Mouse (Mus musculus) MEL (cell line): ENCODE measurements around the gene Cecr2. TPM values are rescaled to one million over a fixed set of nuclear protein-coding genes. Genes with fewer than 3 reads are reported as not detected.

ENCODE experiments used
- DNase-seq: peaks from one replicate; pipeline ENCODE4 v3.0.0; 2011; ENCODE audit warnings: low read depth, low spot score
- H3K27ac ChIP-seq: 2 replicates; pipeline ENCODE4 v1.5.1; 2012; ENCODE audit warnings: low read depth, mild to moderate bottlenecking, control low read depth, low read length, moderate library complexity; ENCODE audit not compliant: control insufficient read depth
- H3K27me3 ChIP-seq, 2 experiments: fragments of 150-350 bp in 1 of 2; sonication (generic) in 1 of 2; 2 replicates each; pipeline ENCODE4 v1.6.1; 2012; ENCODE audit warnings: low read length in 2 of 2, mild to moderate bottlenecking in 2 of 2, improper control_type of control experiment in 1 of 2, moderate library complexity in 1 of 2; ENCODE audit not compliant: insufficient read depth in 2 of 2, control insufficient read depth in 1 of 2
- H3K36me3 ChIP-seq, 2 experiments: 2 replicates each; pipeline ENCODE4 v1.6.1; 2012 to 2014; ENCODE audit warnings: low read length in 2 of 2, improper control_type of control experiment in 1 of 2, inconsistent platforms in 1 of 2, mild to moderate bottlenecking in 1 of 2; ENCODE audit not compliant: insufficient read depth in 2 of 2, control insufficient read depth in 1 of 2
- H3K4me1 ChIP-seq, 2 experiments: fragments of 150-350 bp in 1 of 2; sonication (generic) in 1 of 2; 2 replicates each; pipeline ENCODE4 v1.6.1; 2012; ENCODE audit warnings: low read length in 2 of 2, improper control_type of control experiment in 1 of 2, mild to moderate bottlenecking in 1 of 2; ENCODE audit not compliant: insufficient read depth in 2 of 2, control insufficient read depth in 1 of 2
- H3K4me3 ChIP-seq, 2 experiments: fragments of 150-350 bp in 1 of 2; sonication (generic) in 1 of 2; 2 replicates each; pipeline ENCODE4 v1.5.1; 2012; ENCODE audit warnings: low read depth in 2 of 2, low read length in 2 of 2, mild to moderate bottlenecking in 2 of 2, moderate library complexity in 2 of 2, control low read depth in 1 of 2, improper control_type of control experiment in 1 of 2; ENCODE audit not compliant: control insufficient read depth in 1 of 2, insufficient read depth in 1 of 2
- H3K79me2 ChIP-seq: 2 replicates; pipeline ENCODE4 v1.6.1; 2012; ENCODE audit warnings: mild to moderate bottlenecking, low read length, moderate library complexity; ENCODE audit not compliant: control insufficient read depth, poor library complexity, insufficient read depth
- H3K9ac ChIP-seq: 2 replicates; pipeline ENCODE4 v1.6.1; 2012; ENCODE audit warnings: low read depth, mild to moderate bottlenecking, control low read depth, low read length, moderate library complexity; ENCODE audit not compliant: control insufficient read depth, poor library complexity, severe bottlenecking
- H3K9me3 ChIP-seq: fragments of 150-350 bp; sonication (generic); replicated peaks from 2 replicates; pipeline ENCODE4 v1.6.1; 2012; ENCODE audit warnings: mild to moderate bottlenecking, low read length, improper control_type of control experiment, moderate library complexity; ENCODE audit not compliant: insufficient read depth
- CHD2 ChIP-seq: IDR thresholded peaks from 2 replicates; pipeline ENCODE4 v1.6.1; 2011; ENCODE audit warnings: low read length, improper control_type of control experiment
- CTCF ChIP-seq, 3 experiments: IDR thresholded peaks in 2 of 3; conservative IDR thresholded peaks in 1 of 3; 2 replicates each; pipeline ENCODE4 v1.5.1; 2011 to 2012; ENCODE audit warnings: low read length in 3 of 3, low read depth in 2 of 3, mild to moderate bottlenecking in 2 of 3, improper control_type of control experiment in 1 of 3, inconsistent platforms in 1 of 3, mixed read lengths in 1 of 3, moderate library complexity in 1 of 3; ENCODE audit not compliant: control insufficient read depth in 1 of 3, insufficient read depth in 1 of 3, poor library complexity in 1 of 3, severe bottlenecking in 1 of 3
- EP300 ChIP-seq, 2 experiments: IDR thresholded peaks; 2 replicates each; pipeline ENCODE4 v1.6.1; 2011; ENCODE audit warnings: improper control_type of control experiment in 2 of 2, low read length in 2 of 2, low read depth in 1 of 2, mild to moderate bottlenecking in 1 of 2
- GABPA ChIP-seq: IDR thresholded peaks from 2 replicates; pipeline ENCODE4 v1.6.1; 2012; ENCODE audit warnings: low read depth, mild to moderate bottlenecking, inconsistent platforms, low read length, improper control_type of control experiment, moderate library complexity
- GATA1 ChIP-seq: IDR thresholded peaks from 2 replicates; pipeline ENCODE4 v1.6.1; 2011; ENCODE audit warnings: low read depth, low read length, improper control_type of control experiment
- HCFC1 ChIP-seq: IDR thresholded peaks from 2 replicates; pipeline ENCODE4 v1.6.1; 2012; ENCODE audit warnings: low read depth, mild to moderate bottlenecking, inconsistent platforms, low read length, improper control_type of control experiment, moderate library complexity
- JUND ChIP-seq: IDR thresholded peaks from 2 replicates; pipeline ENCODE4 v1.6.1; 2011; ENCODE audit warnings: low read depth, mild to moderate bottlenecking, improper control_type of control experiment, low read length
- KAT2A ChIP-seq: conservative IDR thresholded peaks from 2 replicates; pipeline ENCODE4 v1.6.1; 2012; ENCODE audit warnings: low read depth, low read length, improper control_type of control experiment, inconsistent platforms
- MAX ChIP-seq: IDR thresholded peaks from 2 replicates; pipeline ENCODE4 v1.6.1; 2011; ENCODE audit warnings: low read length, improper control_type of control experiment
- MXI1 ChIP-seq: IDR thresholded peaks from 2 replicates; pipeline ENCODE4 v1.6.1; 2011; ENCODE audit warnings: mild to moderate bottlenecking, low read depth, low read length, improper control_type of control experiment
- NELFE ChIP-seq: IDR thresholded peaks from 2 replicates; pipeline ENCODE4 v1.6.1; 2011; ENCODE audit warnings: low read depth, low read length, improper control_type of control experiment
- POLR2A ChIP-seq, 2 experiments: IDR thresholded peaks; 2 replicates each; pipeline ENCODE4 v1.6.1; 2011 to 2012; ENCODE audit warnings: low read length in 2 of 2, mild to moderate bottlenecking in 2 of 2, control low read depth in 1 of 2, improper control_type of control experiment in 1 of 2, low read depth in 1 of 2, moderate library complexity in 1 of 2; ENCODE audit not compliant: control insufficient read depth in 1 of 2, insufficient read depth in 1 of 2, poor library complexity in 1 of 2
- POLR2AphosphoS2 ChIP-seq: IDR thresholded peaks from 2 replicates; pipeline ENCODE4 v1.6.1; 2011; ENCODE audit warnings: low read length, improper control_type of control experiment
- POLR2AphosphoS5 ChIP-seq: IDR thresholded peaks from 2 replicates; pipeline ENCODE4 v1.6.1; 2012; ENCODE audit warnings: low read depth, borderline replicate concordance, mild to moderate bottlenecking, inconsistent platforms, low read length, moderate library complexity, mixed read lengths
- RCOR1 ChIP-seq: IDR thresholded peaks from 2 replicates; pipeline ENCODE4 v1.6.1; 2012; ENCODE audit warnings: low read depth, mild to moderate bottlenecking, inconsistent platforms, low read length, improper control_type of control experiment
- SMC3 ChIP-seq: IDR thresholded peaks from 2 replicates; pipeline ENCODE4 v1.6.1; 2011; ENCODE audit warnings: low read depth, low read length, improper control_type of control experiment
- TAL1 ChIP-seq: IDR thresholded peaks from 2 replicates; pipeline ENCODE4 v1.6.1; 2012; ENCODE audit warnings: mild to moderate bottlenecking, inconsistent platforms, low read length, moderate library complexity, mixed read lengths
- TBP ChIP-seq: IDR thresholded peaks from 2 replicates; pipeline ENCODE4 v1.8.0; 2011; ENCODE audit warnings: low read depth, low read length, improper control_type of control experiment
- UBTF ChIP-seq: IDR thresholded peaks from 2 replicates; pipeline ENCODE4 v1.6.1; 2012; ENCODE audit warnings: low read depth, mild to moderate bottlenecking, inconsistent platforms, low read length, improper control_type of control experiment, moderate library complexity, borderline replicate concordance; ENCODE audit not compliant: insufficient read depth
- USF1 ChIP-seq: IDR thresholded peaks from 2 replicates; pipeline ENCODE4 v1.6.1; 2014; ENCODE audit warnings: low read depth, mild to moderate bottlenecking, inconsistent platforms, low read length, improper control_type of control experiment, moderate library complexity
- USF2 ChIP-seq, 2 experiments: IDR thresholded peaks; 2 replicates each; pipeline ENCODE4 v1.6.1; 2011 to 2012; ENCODE audit warnings: improper control_type of control experiment in 2 of 2, low read length in 2 of 2, borderline replicate concordance in 1 of 2, inconsistent platforms in 1 of 2, low read depth in 1 of 2, mild to moderate bottlenecking in 1 of 2; ENCODE audit not compliant: insufficient read depth in 1 of 2
- ZKSCAN1 ChIP-seq: IDR thresholded peaks from 2 replicates; pipeline ENCODE4 v1.6.1; 2012; ENCODE audit warnings: low read depth, mild to moderate bottlenecking, inconsistent platforms, low read length, improper control_type of control experiment, moderate library complexity
- ZNF384 ChIP-seq: IDR thresholded peaks from 2 replicates; pipeline ENCODE4 v1.6.1; 2012; ENCODE audit warnings: low read depth, mild to moderate bottlenecking, inconsistent platforms, low read length, improper control_type of control experiment
- polyA plus RNA-seq, 2 experiments: library from polyadenylated mRNA; stranded (reverse) in 1 of 2; unstranded in 1 of 2; fragments of >175 nt in 1 of 2; fragments of >200 nt in 1 of 2; gene quantifications; 2 replicates each; pipeline versions ENCODE4 v1.2.1 to v1.2.4; 2012; ENCODE audit warnings: low replicate concordance in 2 of 2, low read depth in 1 of 2; ENCODE audit not compliant: insufficient read length in 2 of 2, insufficient read depth in 1 of 2, missing spikeins in 1 of 2
- total RNA-seq: library from RNA; depleted of rRNA; stranded (reverse); fragments of 300-350 nt; gene quantifications from 2 replicates; pipeline ENCODE4 v1.2.3, GENCODE M21; 2012

The Cecr2 gene
- total and polyA plus RNA-seq, 3 experiments, result 4.0 to 8.7 TPM; not detected in 1

GRCm38 (mm10) chr6:120635391-120636028 is 30.7 kb upstream of the Cecr2 start:
- no peaks in the 10 kb centered on the region for H3K36me3 ChIP-seq

GRCm38 (mm10) chr6:120639547-120639946 is 26.6 kb upstream of the Cecr2 start:
- no peaks in the 10 kb centered on the region for H3K36me3 ChIP-seq
- no peak overlapping the region for H3K4me3 ChIP-seq
- no peaks in the 10 kb centered on the region for H3K4me1 ChIP-seq
- no peaks in the 10 kb centered on the region for H3K79me2 ChIP-seq
- DNase-seq, result no peak
- no peak overlapping the region for H3K27ac ChIP-seq
- H3K27me3 ChIP-seq, result no peaks in the 10 kb centered on the region
- H3K9me3 ChIP-seq, result no peaks in the 10 kb centered on the region
- no peak for TF ChIP-seq KAT2A
- no peak for TF ChIP-seq POLR2AphosphoS5
- TF ChIP-seq MAX, result no peak
- TF ChIP-seq CTCF (IDR thresholded peaks at IDR 0.05 in 2 of 3, conservative IDR thresholded peaks at IDR 0.05 in 1 of 3; ENCODE audit: control insufficient read depth in 1 of 3, insufficient read depth in 1 of 3, low read depth in 2 of 3, low read length in 3 of 3, poor library complexity in 1 of 3, severe bottlenecking in 1 of 3), result no peak
- no peak for TF ChIP-seq HCFC1
- H3K9ac ChIP-seq, result no peak overlapping the region

More at GRCm38 (mm10) chr6:120635391-120636028, 30.7 kb upstream of the Cecr2 start:
- no peak overlapping the region for H3K9ac ChIP-seq
- no peak overlapping the region for H3K4me3 ChIP-seq
- H3K4me1 ChIP-seq, result no peaks in the 10 kb centered on the region
- TF ChIP-seq UBTF (no peak), EP300 (IDR thresholded peaks at IDR 0.05; ENCODE audit: low read depth in 1 of 2, low read length in 2 of 2) (no peak), ZNF384 (no peak), POLR2A (IDR thresholded peaks at IDR 0.05; ENCODE audit: control insufficient read depth in 1 of 2, insufficient read depth in 1 of 2, low read depth in 1 of 2, low read length in 2 of 2, poor library complexity in 1 of 2) (no peak), NELFE (no peak), MAX (no peak), TBP (no peak)
- TF ChIP-seq, all 39 proteins: peak for 0
- H3K9me3 ChIP-seq, result no peaks in the 10 kb centered on the region
- H3K79me2 ChIP-seq, result no peaks in the 10 kb centered on the region
- H3K27ac ChIP-seq, result no peak overlapping the region
- H3K27me3 ChIP-seq, result peaks cover 0 to 1% of the 10 kb centered on the region in 2 experiments; a peak in 2 of 4 replicates
- DNase-seq, result no peak

- no peak overlapping the region for H3K27ac ChIP-seq
- H3K4me3 ChIP-seq, result no peak overlapping the region
- no peaks in the 10 kb centered on the region for H3K9me3 ChIP-seq
- no peaks in the 10 kb centered on the region; a peak in 1 of 4 replicates for H3K27me3 ChIP-seq
- H3K36me3 ChIP-seq, result no peaks in the 10 kb centered on the region
- no peak for TF ChIP-seq USF2 (IDR thresholded peaks at IDR 0.05; ENCODE audit: borderline replicate concordance in 1 of 2, insufficient read depth in 1 of 2, low read depth in 1 of 2, low read length in 2 of 2)
- no peak for TF ChIP-seq ZKSCAN1
- TF ChIP-seq TAL1, result no peak
- no peak for TF ChIP-seq MXI1
- TF ChIP-seq NELFE, result no peak
- no peak for TF ChIP-seq USF1
- TF ChIP-seq TBP, result no peak
- TF ChIP-seq GATA1, result no peak
- TF ChIP-seq JUND, result no peak
- no peak for TF ChIP-seq SMC3
- no peak for TF ChIP-seq GABPA
- TF ChIP-seq POLR2AphosphoS5, result no peak
- TF ChIP-seq RCOR1, result no peak
- no peak for TF ChIP-seq POLR2AphosphoS2
- no peak for TF ChIP-seq CHD2
- TF ChIP-seq CTCF (IDR thresholded peaks at IDR 0.05 in 2 of 3, conservative IDR thresholded peaks at IDR 0.05 in 1 of 3; ENCODE audit: control insufficient read depth in 1 of 3, insufficient read depth in 1 of 3, low read depth in 2 of 3, low read length in 3 of 3, poor library complexity in 1 of 3, severe bottlenecking in 1 of 3), result no peak
- TF ChIP-seq, all 39 proteins: peak for 0
- no peaks in the 10 kb centered on the region for H3K79me2 ChIP-seq
- H3K9ac ChIP-seq, result no peak overlapping the region
- DNase-seq, result no peak
- no peaks in the 10 kb centered on the region for H3K4me1 ChIP-seq
Measured at GRCm38 (mm10) chr6:120641866-120642378, 24.2 kb upstream of the Cecr2 start.
